10 mouse cellular contexts compared by ENCODE assay signal in the genomic region with DNA sequence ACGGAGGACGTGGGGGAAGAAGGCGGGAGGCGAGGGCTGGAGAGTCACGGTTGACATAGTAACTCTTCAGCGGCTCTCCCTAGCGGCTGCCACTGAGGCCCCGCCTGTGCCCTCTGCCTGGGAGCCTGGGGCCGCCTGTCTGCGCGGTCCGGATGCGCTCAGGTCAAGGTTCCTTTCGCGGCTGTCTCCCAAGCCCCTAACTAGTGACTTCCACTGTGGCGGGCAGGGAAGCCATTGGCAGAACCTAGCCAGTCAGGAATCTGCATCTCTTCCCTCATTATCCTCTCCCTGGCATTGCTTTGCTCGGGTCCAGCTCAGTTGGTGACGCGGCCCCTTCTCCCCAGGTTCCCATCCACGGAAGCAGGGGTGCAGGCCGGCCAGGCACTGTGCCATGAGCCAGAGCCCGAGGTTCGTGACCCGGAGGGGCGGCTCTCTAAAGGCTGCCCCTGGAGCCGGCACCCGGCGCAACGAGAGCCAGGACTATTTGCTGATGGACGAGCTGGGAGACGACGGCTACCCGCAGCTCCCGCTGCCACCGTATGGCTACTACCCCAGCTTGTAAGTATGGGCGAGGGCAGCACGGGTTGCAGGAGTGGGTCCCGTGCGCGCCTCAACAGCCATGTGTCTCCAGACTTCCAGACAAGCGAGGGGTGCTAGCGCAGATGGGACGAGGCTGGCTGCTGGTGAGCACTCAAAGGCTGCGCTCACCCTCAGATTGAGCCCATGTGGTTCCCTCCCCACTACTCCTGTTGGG. TPM values are rescaled to one million over a fixed set of nuclear protein-coding genes. Genes with fewer than 3 reads are reported as not detected.
DNase-seq lines count a peak whose midpoint lies in the region; ATAC-seq lines count a peak whose summit lies in the region.
"Had no signal": no experiment of that assay in that cellular context is flagged by ENCODE, and none has a peak within 500 bp of the region (broad histone marks: within the 10 kb centered on the region; RNA-seq: fewer than 3 reads in every experiment).

A gene (plus strand): TSS at position 102 of the 754 bp plus-strand sequence.

- H3K4me3 ChIP-seq in embryonic facial prominence, embryonic 15.5 days (replicated peaks) = peak within 1 kb of the TSS; percentile 49
- peak within 1 kb of the TSS; percentile 41 for H3K4me3 ChIP-seq in hindbrain, embryonic 11.5 days (ENCODE audit: low read depth, low read length)
- peak within 1 kb of the TSS; percentile 44 for H3K4me3 ChIP-seq in lung, embryonic 15.5 days
- H3K4me3 ChIP-seq: myocyte had no signal

- H3K4me2 ChIP-seq in embryonic facial prominence, embryonic 15.5 days (replicated peaks) = peak within 1 kb of the TSS; percentile 94
- H3K4me2 ChIP-seq in hindbrain, embryonic 11.5 days (replicated peaks; ENCODE audit: low read depth, low read length) = peak within 1 kb of the TSS; percentile 94
- peak within 1 kb of the TSS; percentile 92 for H3K4me2 ChIP-seq in lung, embryonic 15.5 days

- peak within 1 kb of the TSS; percentile 23; the same call in 1 of the 2 replicates for H3K9ac ChIP-seq in embryonic facial prominence, embryonic 15.5 days
- peak within 1 kb of the TSS; percentile 54 for H3K9ac ChIP-seq in hindbrain, embryonic 11.5 days (ENCODE audit: low read depth, low read length)
- peak within 1 kb of the TSS; percentile 40 for H3K9ac ChIP-seq in lung, embryonic 15.5 days

- H3K9me3 ChIP-seq in embryonic facial prominence, embryonic 15.5 days (replicated peaks) = no peaks in the 10 kb centered on the region
- no peaks in the 10 kb centered on the region for H3K9me3 ChIP-seq in hindbrain, embryonic 11.5 days (ENCODE audit: control insufficient read depth, low read length)
- no peaks in the 10 kb centered on the region for H3K9me3 ChIP-seq in lung, embryonic 15.5 days

- H3K27me3 ChIP-seq in embryonic facial prominence, embryonic 15.5 days = peaks cover 20% of the 10 kb centered on the region
- H3K27me3 ChIP-seq in hindbrain, embryonic 11.5 days (ENCODE audit: control insufficient read depth, insufficient read depth, low read length) = no peaks in the 10 kb centered on the region
- H3K27me3 ChIP-seq in lung, embryonic 15.5 days = peaks cover 9% of the 10 kb centered on the region

- ATAC-seq in embryonic facial prominence, embryonic 15.5 days (ENCODE audit: insufficient number of reproducible peaks, low FRiP score, low TSS enrichment, low read depth) = peak; percentile 72
- ATAC-seq in hindbrain, embryonic 11.5 days (ENCODE audit: low FRiP score) = peak; percentile 95
- ATAC-seq in lung, embryonic 15.5 days (ENCODE audit: borderline replicate concordance, extremely low read depth, low FRiP score, low TSS enrichment) = peak; percentile 87; the same call in 1 of the 2 replicates
- ATAC-seq: Patski had no signal

- WGBS in embryonic facial prominence, embryonic 15.5 days = under 1% methylated on average over 44 of the region's 44 CpGs
- under 1% methylated on average over 44 of the region's 44 CpGs for WGBS in hindbrain, embryonic 11.5 days
- WGBS in lung, embryonic 15.5 days = under 1% methylated on average over 44 of the region's 44 CpGs

- peak; percentile 23 to 39 for DNase-seq in left cerebral cortex, adult 18-20 months (ENCODE audit: low spot score in 2 of 2)
- no peak for DNase-seq in left cerebral cortex, adult 11 months (ENCODE audit: low spot score)
- peak; percentile 70 for DNase-seq in hindbrain, embryonic 11.5 days (ENCODE audit: low spot score)
- peak; percentile 17 to 31 for DNase-seq in layer of hippocampus, postnatal 10 days (ENCODE audit: low spot score in 2 of 2)
- DNase-seq in ovary, postnatal 14 days (ENCODE audit: low spot score) = peak; percentile 15
- no peak for DNase-seq in urinary bladder, adult 2 months (ENCODE audit: low spot score)

- H3K27ac ChIP-seq in embryonic facial prominence, embryonic 15.5 days (replicated peaks) = no peak within 1 kb of the TSS
- no peak within 1 kb of the TSS for H3K27ac ChIP-seq in hindbrain, embryonic 11.5 days (ENCODE audit: low read depth, low read length)
- H3K27ac ChIP-seq in lung, embryonic 15.5 days = no peak within 1 kb of the TSS

- no peaks in the 10 kb centered on the region for H3K36me3 ChIP-seq in embryonic facial prominence, embryonic 15.5 days
- H3K36me3 ChIP-seq in hindbrain, embryonic 11.5 days (ENCODE audit: control insufficient read depth, insufficient read depth, low read length) = no peaks in the 10 kb centered on the region
- no peaks in the 10 kb centered on the region for H3K36me3 ChIP-seq in lung, embryonic 15.5 days

- no peaks in the 10 kb centered on the region for H3K4me1 ChIP-seq in embryonic facial prominence, embryonic 15.5 days
- no peaks in the 10 kb centered on the region for H3K4me1 ChIP-seq in hindbrain, embryonic 11.5 days (replicated peaks; ENCODE audit: control insufficient read depth, insufficient read depth, low read length)
- H3K4me1 ChIP-seq in lung, embryonic 15.5 days = peaks cover 9% of the 10 kb centered on the region; the same call in 1 of the 2 replicates

RNA-seq across cellular contexts. Expression of the gene that starts here (rescaled TPM):
- total RNA-seq in left cerebral cortex, adult 18-20 months (2021) = 10 to 100 TPM; 26.2 to 31.4 TPM
- polyA plus RNA-seq in embryonic facial prominence, embryonic 15.5 days (2015; fragmentation: Nextera tagmentation; extraction: Ambion mirVana) = 1.6 and 1.7 TPM in 2 replicates
- polyA plus RNA-seq in hindbrain, embryonic 11.5 days (2014; fragmentation: Nextera tagmentation; extraction: Ambion mirVana) = 1.5 and 1.7 TPM in 2 replicates
- total RNA-seq in layer of hippocampus, postnatal 10 days (2021) = 10 to 100 TPM in 1 of 2 experiments, 1 to 10 TPM in 1; 9.7 to 10.4 TPM
- 4.8 TPM in 2 replicates for polyA plus RNA-seq in lung, embryonic 15.5 days (2015; fragmentation: Nextera tagmentation; extraction: Ambion mirVana)
- polyA plus RNA-seq in urinary bladder, adult 2 months (2012; rRNA removed) = 0.77 and 1.0 TPM in 2 replicates
- polyA plus RNA-seq: myocyte, Patski had no signal

Comparison
In these comparisons a context has a peak if more than half of its experiments do, and no peak if none do; other contexts are left out.
1. DNase-seq: peak in left cerebral cortex, adult 18-20 months (2 of 2), hindbrain, embryonic 11.5 days (single experiment), layer of hippocampus, postnatal 10 days (2 of 2) and ovary, postnatal 14 days (single experiment); none in left cerebral cortex, adult 11 months (single experiment) and urinary bladder, adult 2 months (single experiment).
2. Peak in every context shown above with its lines, with median percentiles within 50 percentile points of each other: ATAC-seq, H3K4me2 ChIP-seq, H3K4me3 ChIP-seq and H3K9ac ChIP-seq.